Mouse (Mus musculus) CH12.LX (cell line): ENCODE results near the gene Stmn1. TPM values are rescaled to one million over a fixed set of nuclear protein-coding genes. Genes with fewer than 3 reads are reported as not detected.

ENCODE experiments used
- DNase-seq: peaks from one replicate; pipeline ENCODE4 v3.0.0-alpha.2; 2013; ENCODE audit errors: extremely low read depth
- H3K27ac ChIP-seq: 2 replicates; pipeline ENCODE4 v1.5.1; 2012; ENCODE audit warnings: low read depth, mild to moderate bottlenecking, control low read depth, moderate library complexity; ENCODE audit not compliant: insufficient read depth
- H3K27me3 ChIP-seq: replicated peaks from 2 replicates; pipeline ENCODE3; 2012; ENCODE audit warnings: inconsistent platforms
- H3K36me3 ChIP-seq, 2 experiments: replicated peaks in 1 of 2; 2 replicates each; pipeline versions ENCODE3 to v1.6.1; 2012; ENCODE audit warnings: inconsistent platforms in 1 of 2, low read length in 1 of 2, mild to moderate bottlenecking in 1 of 2, mixed read lengths in 1 of 2, moderate library complexity in 1 of 2; ENCODE audit not compliant: control insufficient read depth in 1 of 2, insufficient read depth in 1 of 2
- H3K4me1 ChIP-seq, 2 experiments: 2 replicates each; pipeline ENCODE4 v1.6.1; 2012; ENCODE audit warnings: inconsistent platforms in 1 of 2, moderate library complexity in 1 of 2; ENCODE audit not compliant: insufficient read depth in 2 of 2, control insufficient read depth in 1 of 2
- H3K4me2 ChIP-seq: 2 replicates; pipeline ENCODE4 v1.6.1; 2012; ENCODE audit warnings: low read depth, mild to moderate bottlenecking, control low read depth; ENCODE audit not compliant: poor library complexity, insufficient read depth, severe bottlenecking
- H3K4me3 ChIP-seq, 3 experiments: fragments of 150-350 bp in 1 of 3; sonication (generic) in 1 of 3; replicated peaks in 1 of 3; 2 replicates each; pipeline versions ENCODE3 to v1.5.1; 2011 to 2012; ENCODE audit warnings: low read depth in 2 of 3, low read length in 2 of 3, mild to moderate bottlenecking in 2 of 3, moderate library complexity in 2 of 3, control low read depth in 1 of 3, improper control_type of control experiment in 1 of 3, inconsistent platforms in 1 of 3, mixed read lengths in 1 of 3; ENCODE audit not compliant: poor library complexity in 1 of 3
- H3K79me2 ChIP-seq: replicated peaks from 2 replicates; pipeline ENCODE4 v1.6.1; 2012; ENCODE audit warnings: mild to moderate bottlenecking, moderate library complexity; ENCODE audit not compliant: control insufficient read depth, poor library complexity, insufficient read depth, severe bottlenecking; ENCODE audit errors: extremely low read depth
- H3K9ac ChIP-seq: 2 replicates; pipeline ENCODE4 v1.6.1; 2012; ENCODE audit warnings: low read depth, mild to moderate bottlenecking, control low read depth, moderate library complexity; ENCODE audit not compliant: insufficient read depth
- H3K9me3 ChIP-seq: replicated peaks from 2 replicates; pipeline ENCODE3; 2012; ENCODE audit warnings: low read length, inconsistent platforms, mixed read lengths
- BHLHE40 ChIP-seq: IDR thresholded peaks from 2 replicates; pipeline ENCODE4 v1.6.1; 2011; ENCODE audit warnings: mild to moderate bottlenecking, low read depth, low read length, improper control_type of control experiment
- CHD1 ChIP-seq: IDR thresholded peaks from 2 replicates; pipeline ENCODE4 v1.6.1; 2012; ENCODE audit warnings: low read depth, low read length, improper control_type of control experiment, inconsistent platforms
- CTCF ChIP-seq, 2 experiments: IDR thresholded peaks in 1 of 2; conservative IDR thresholded peaks in 1 of 2; 2 replicates each; pipeline ENCODE4 v1.5.1; 2011 to 2012; ENCODE audit warnings: low read depth in 2 of 2, low read length in 2 of 2, improper control_type of control experiment in 1 of 2, inconsistent platforms in 1 of 2, mild to moderate bottlenecking in 1 of 2, moderate library complexity in 1 of 2
- E2F4 ChIP-seq: IDR thresholded peaks from 2 replicates; pipeline ENCODE4 v1.6.1; 2011; ENCODE audit warnings: low read depth, low read length, improper control_type of control experiment; ENCODE audit not compliant: insufficient replicate concordance
- ELF1 ChIP-seq: IDR thresholded peaks from 2 replicates; pipeline ENCODE4 v1.6.1; 2014; ENCODE audit warnings: low read depth, mild to moderate bottlenecking, inconsistent platforms, low read length, improper control_type of control experiment
- EP300 ChIP-seq: IDR thresholded peaks from 2 replicates; pipeline ENCODE4 v1.6.1; 2011; ENCODE audit warnings: low read length, improper control_type of control experiment
- ETS1 ChIP-seq: conservative IDR thresholded peaks from 2 replicates; pipeline ENCODE4 v1.6.1; 2012; ENCODE audit warnings: low read depth, mild to moderate bottlenecking, inconsistent platforms, low read length, improper control_type of control experiment, moderate library complexity
- GABPA ChIP-seq: IDR thresholded peaks from 2 replicates; pipeline ENCODE4 v1.6.1; 2012; ENCODE audit warnings: low read depth, low read length, improper control_type of control experiment, inconsistent platforms; ENCODE audit not compliant: insufficient replicate concordance
- HCFC1 ChIP-seq: IDR thresholded peaks from 2 replicates; pipeline ENCODE4 v1.6.1; 2012; ENCODE audit warnings: low read depth, mild to moderate bottlenecking, inconsistent platforms, low read length, improper control_type of control experiment
- IRF4 ChIP-seq: IDR thresholded peaks from 2 replicates; pipeline ENCODE4 v1.6.1; 2014; ENCODE audit warnings: low read depth, mild to moderate bottlenecking, inconsistent platforms, low read length, improper control_type of control experiment
- JUN ChIP-seq: IDR thresholded peaks from 2 replicates; pipeline ENCODE4 v1.6.1; 2011; ENCODE audit warnings: low read depth, mild to moderate bottlenecking, low read length, improper control_type of control experiment, moderate library complexity; ENCODE audit not compliant: insufficient read depth
- JUND ChIP-seq: conservative IDR thresholded peaks from 2 replicates; pipeline ENCODE4 v1.6.1; 2011; ENCODE audit warnings: low read depth, low read length, improper control_type of control experiment
- KAT2A ChIP-seq: IDR thresholded peaks from 2 replicates; pipeline ENCODE4 v1.6.1; 2012; ENCODE audit warnings: low read length, improper control_type of control experiment, inconsistent platforms; ENCODE audit not compliant: insufficient replicate concordance
- MAFK ChIP-seq: IDR thresholded peaks from 2 replicates; pipeline ENCODE4 v1.6.1; 2011; ENCODE audit warnings: low read length, improper control_type of control experiment; ENCODE audit not compliant: insufficient replicate concordance
- MAX ChIP-seq: IDR thresholded peaks from 2 replicates; pipeline ENCODE4 v1.6.1; 2011; ENCODE audit warnings: low read length, improper control_type of control experiment
- MAZ ChIP-seq: IDR thresholded peaks from 2 replicates; pipeline ENCODE4 v1.6.1; 2012; ENCODE audit warnings: low read depth, mild to moderate bottlenecking, inconsistent platforms, low read length, improper control_type of control experiment, moderate library complexity
- MXI1 ChIP-seq: IDR thresholded peaks from 2 replicates; pipeline ENCODE4 v1.6.1; 2011; ENCODE audit warnings: mild to moderate bottlenecking, low read depth, low read length, improper control_type of control experiment
- MYC ChIP-seq: IDR thresholded peaks from 2 replicates; pipeline ENCODE4 v1.6.1; 2011; ENCODE audit warnings: low read depth, mild to moderate bottlenecking, improper control_type of control experiment, low read length
- NELFE ChIP-seq: IDR thresholded peaks from 2 replicates; pipeline ENCODE4 v1.6.1; 2011; ENCODE audit warnings: low read depth, low read length, improper control_type of control experiment
- PAX5 ChIP-seq: IDR thresholded peaks from 2 replicates; pipeline ENCODE4 v1.6.1; 2012; ENCODE audit warnings: low read length, inconsistent platforms, mixed read lengths
- POLR2A ChIP-seq: IDR thresholded peaks from 2 replicates; pipeline ENCODE4 v1.6.1; 2011; ENCODE audit warnings: low read depth, mild to moderate bottlenecking, improper control_type of control experiment, low read length
- RAD21 ChIP-seq: IDR thresholded peaks from 2 replicates; pipeline ENCODE4 v1.6.1; 2011; ENCODE audit warnings: low read depth, mild to moderate bottlenecking, low read length, improper control_type of control experiment, moderate library complexity
- RCOR1 ChIP-seq: conservative IDR thresholded peaks from 2 replicates; pipeline ENCODE4 v1.6.1; 2012; ENCODE audit warnings: low read depth, mild to moderate bottlenecking, inconsistent platforms, low read length, improper control_type of control experiment
- SIN3A ChIP-seq: IDR thresholded peaks from 2 replicates; pipeline ENCODE4 v1.6.1; 2012; ENCODE audit warnings: low read length, improper control_type of control experiment, inconsistent platforms
- SMC3 ChIP-seq: IDR thresholded peaks from 2 replicates; pipeline ENCODE4 v1.6.1; 2011; ENCODE audit warnings: low read depth, low read length, improper control_type of control experiment
- TBP ChIP-seq: conservative IDR thresholded peaks from 2 replicates; pipeline ENCODE4 v1.6.1; 2011; ENCODE audit warnings: low read depth, low read length, improper control_type of control experiment
- TCF12 ChIP-seq: IDR thresholded peaks from 2 replicates; pipeline ENCODE4 v1.6.1; 2014; ENCODE audit warnings: low read depth, mild to moderate bottlenecking, inconsistent platforms, low read length, improper control_type of control experiment
- UBTF ChIP-seq: IDR thresholded peaks from 2 replicates; pipeline ENCODE4 v1.6.1; 2012; ENCODE audit warnings: low read depth, mild to moderate bottlenecking, inconsistent platforms, low read length, improper control_type of control experiment, moderate library complexity
- USF1 ChIP-seq: IDR thresholded peaks from 2 replicates; pipeline ENCODE4 v1.6.1; 2014; ENCODE audit warnings: low read depth, mild to moderate bottlenecking, inconsistent platforms, low read length, improper control_type of control experiment
- ZC3H11A ChIP-seq: IDR thresholded peaks from 2 replicates; pipeline ENCODE4 v1.6.1; 2012; ENCODE audit warnings: low read depth, mild to moderate bottlenecking, inconsistent platforms, low read length, improper control_type of control experiment
- ZNF384 ChIP-seq: IDR thresholded peaks from 2 replicates; pipeline ENCODE4 v1.6.1; 2012; ENCODE audit warnings: low read depth, low read length, improper control_type of control experiment, inconsistent platforms
- dilution Hi-C: fragments of 300-500 bp; cut with MboI; formaldehyde crosslinking; loops from 2 replicates; pipeline ENCODE4 v1.14.3; 2020; ENCODE audit warnings: low sequenced_read_pairs; ENCODE audit not compliant: extremely low pct_unique_long_range_greater_than_20kb, extremely low pct_ligation_motif_present
- in situ Hi-C: fragments of 300-500 bp; cut with MboI; formaldehyde crosslinking; loops from 3 replicates; pipeline ENCODE4 v1.14.3; 2019; ENCODE audit warnings: low sequenced_read_pairs, low pct_ligation_motif_present, low pct_unique_long_range_greater_than_20kb, mixed read lengths
- polyA plus RNA-seq: library from polyadenylated mRNA; unstranded; fragments of >175 nt; gene quantifications from 2 replicates; pipeline ENCODE4 v1.2.1, GENCODE M21; 2012; ENCODE audit warnings: low read depth; ENCODE audit not compliant: insufficient read length
- total RNA-seq, 2 experiments: library from RNA; depleted of rRNA; stranded (reverse); fragments of 300-350 nt in 1 of 2; fragments of >200 nt in 1 of 2; gene quantifications; 2 replicates each; pipeline ENCODE4 v1.2.3; 2012 to 2014

Gene Stmn1
- total and polyA plus RNA-seq, 3 experiments, result 31.2 to 39.4 (median 34.7) TPM

DNA sequence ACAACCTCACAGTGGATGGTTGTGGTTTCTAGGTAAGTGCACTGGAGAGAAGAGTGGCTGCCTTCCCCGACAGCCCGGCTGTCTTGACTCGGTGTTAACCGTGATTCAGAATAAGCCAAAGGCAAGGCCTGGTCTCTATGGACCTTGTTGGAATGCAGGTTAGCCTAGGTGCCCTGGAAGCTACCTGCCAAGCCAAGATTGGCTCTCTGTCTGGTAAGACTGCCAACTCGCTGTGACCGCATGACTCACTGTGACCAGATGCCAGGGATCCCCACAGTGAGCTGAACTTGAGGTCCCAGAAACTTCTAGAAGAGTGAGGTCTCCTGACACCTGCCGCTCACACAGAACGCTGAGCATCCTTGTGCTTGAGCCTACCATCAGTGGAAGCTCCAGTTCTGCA lies 8.8 kb downstream of the Stmn1 start:
- in situ Hi-C loops (loop anchor here (5.0 to 25.0 kb wide), 2 partner anchors 80 to 215 kb away; partner anchors contain the start of genes Grrp1 and Pafah2), dilution Hi-C loops (no loop called here)

DNA sequence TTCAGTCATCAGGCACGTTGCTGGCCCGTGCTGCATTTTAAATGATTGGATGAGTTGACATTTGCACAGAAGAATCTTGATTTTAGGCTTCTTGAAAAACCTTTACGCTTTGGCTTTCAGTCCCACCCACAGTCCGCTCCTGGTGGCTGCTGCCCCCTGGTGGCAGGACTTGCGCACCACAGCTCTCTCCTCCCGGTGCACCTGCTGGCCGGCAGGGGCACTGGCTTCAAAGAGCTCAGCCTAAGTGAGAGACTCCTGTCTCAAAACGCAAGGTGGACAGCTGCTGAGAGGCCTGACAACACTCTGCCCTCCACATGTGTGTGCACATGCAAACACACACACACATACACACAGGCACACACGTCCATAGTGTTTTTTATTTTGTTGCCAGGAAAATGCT lies 9.9 kb downstream of the Stmn1 start:
- Histone ChIP-seq H3K9ac (no peak overlapping the region), H3K27ac (no peak overlapping the region), H3K4me3 (no peak overlapping the region), H3K36me3 (peaks cover 2 to 5% of the 10 kb centered on the region in 2 experiments), H3K4me2 (no peak overlapping the region), H3K9me3 (no peaks in the 10 kb centered on the region), H3K79me2 (no peaks in the 10 kb centered on the region), H3K27me3 (peaks cover 30% of the 10 kb centered on the region), H3K4me1 (peaks cover 7 to 15% of the 10 kb centered on the region in 2 experiments; a peak in 3 of 4 replicates)
- dilution Hi-C loops, result no loop called here
- in situ Hi-C loops, result loop anchor here (5.0 to 25.0 kb wide), 2 partner anchors 81 to 216 kb away; partner anchors contain the start of genes Grrp1 and Pafah2
- peak; percentile 80 for DNase-seq
- peak; percentile 44; the same call in 1 of the 2 replicates for TF ChIP-seq TCF12
- TF ChIP-seq ZC3H11A, result peak; percentile 43
- no peak for TF ChIP-seq JUND
- TF ChIP-seq E2F4, result no peak
- TF ChIP-seq TBP, result no peak
- TF ChIP-seq GABPA, result no peak
- peak; percentile 37; the same call in 1 of the 2 replicates for TF ChIP-seq ELF1
- TF ChIP-seq ZNF384, result 0 out of 2 replicates have a peak, but pooled peaks have one; percentile 9
- peak; percentile 55 for TF ChIP-seq MXI1
- TF ChIP-seq SIN3A, result 0 out of 2 replicates have a peak, but pooled peaks have one; percentile 39
- TF ChIP-seq HCFC1, result peak; percentile 62
- peak; percentile 91 for TF ChIP-seq SMC3
- peak; percentile 34; the same call in 1 of the 2 replicates for TF ChIP-seq MYC
- peak; percentile 35; the same call in 1 of the 2 replicates for TF ChIP-seq RCOR1
- TF ChIP-seq EP300, result no peak
- no peak for TF ChIP-seq ETS1
- TF ChIP-seq UBTF, result no peak
- TF ChIP-seq PAX5, result no peak
- TF ChIP-seq RAD21, result peak; percentile 91
- TF ChIP-seq KAT2A, result 0 out of 2 replicates have a peak, but pooled peaks have one; percentile 10
- TF ChIP-seq MAFK, result no peak
- TF ChIP-seq JUN, result no peak
- TF ChIP-seq MAZ, result no peak
- peak; percentile 84; the same call in 1 of the 2 replicates for TF ChIP-seq NELFE

More for the DNA sequence above, 8.8 kb downstream of the Stmn1 start:
- no peak overlapping the region for H3K9ac ChIP-seq
- TF ChIP-seq ETS1 (no peak), GABPA (no peak), IRF4 (no peak), BHLHE40 (no peak), MYC (no peak), EP300 (no peak), POLR2A (no peak), CHD1 (no peak), ELF1 (no peak), CTCF (conservative IDR thresholded peaks at IDR 0.05 in 1 of 2, IDR thresholded peaks at IDR 0.05 in 1 of 2; ENCODE audit: low read depth in 2 of 2, low read length in 2 of 2) (no peak), MAFK (no peak), HCFC1 (no peak), SIN3A (no peak), USF1 (no peak), TCF12 (no peak), TBP (no peak), ZC3H11A (no peak), RAD21 (no peak), JUN (no peak), MAX (no peak)
- no peaks in the 10 kb centered on the region for H3K9me3 ChIP-seq
- H3K27me3 ChIP-seq, result peaks cover 23% of the 10 kb centered on the region
- no peak overlapping the region for H3K27ac ChIP-seq
- no peak overlapping the region for H3K4me3 ChIP-seq
- peaks cover 2 to 9% of the 10 kb centered on the region in 2 experiments for H3K36me3 ChIP-seq
- no peaks in the 10 kb centered on the region for H3K79me2 ChIP-seq
- no peak overlapping the region for H3K4me2 ChIP-seq
- no peak for DNase-seq
- peaks cover 5 to 15% of the 10 kb centered on the region in 2 experiments; a peak in 3 of 4 replicates for H3K4me1 ChIP-seq
